Mouse (Mus musculus) forebrain, embryonic 16.5 days (tissue): ENCODE measurements around the gene Git2. TPM values are rescaled to one million over a fixed set of nuclear protein-coding genes. Genes with fewer than 3 reads are reported as not detected.

Experiments
- ATAC-seq: fragments of 200-750 bp; cut with Nextera tagmentation; 2 replicates; pipeline ENCODE4 v1.8.0; 2017; ENCODE audit warnings: mild to moderate bottlenecking, moderate library complexity
- H3K27ac ChIP-seq: fragments of 300-500 bp; sonication (generic); 2 replicates; pipeline ENCODE4 v1.5.1; 2014; ENCODE audit warnings: low read length, control low read depth
- H3K27me3 ChIP-seq: fragments of 300-500 bp; sonication (generic); replicated peaks from 2 replicates; pipeline ENCODE4 v1.6.1; 2014; ENCODE audit warnings: low read length; ENCODE audit not compliant: control insufficient read depth, insufficient read depth
- H3K36me3 ChIP-seq: fragments of 300-500 bp; sonication (generic); 2 replicates; pipeline ENCODE4 v1.6.1; 2014; ENCODE audit not compliant: control insufficient read depth, insufficient read depth
- H3K4me1 ChIP-seq: fragments of 300-500 bp; sonication (generic); replicated peaks from 2 replicates; pipeline ENCODE4 v1.6.1; 2014; ENCODE audit warnings: low read length; ENCODE audit not compliant: control insufficient read depth, insufficient read depth
- H3K4me2 ChIP-seq: fragments of 300-500 bp; sonication (generic); 2 replicates; pipeline ENCODE4 v1.6.1; 2014; ENCODE audit warnings: mild to moderate bottlenecking, low read length, control low read depth
- H3K4me3 ChIP-seq: fragments of 300-500 bp; sonication (generic); replicated peaks from 2 replicates; pipeline ENCODE4 v1.5.1; 2014; ENCODE audit warnings: mild to moderate bottlenecking, low read length, control low read depth
- H3K9ac ChIP-seq: fragments of 300-500 bp; sonication (generic); replicated peaks from 2 replicates; pipeline ENCODE4 v1.6.1; 2014; ENCODE audit warnings: low read depth, low read length, control low read depth
- H3K9me3 ChIP-seq: fragments of 300-500 bp; sonication (generic); 2 replicates; pipeline ENCODE4 v1.6.1; 2016; ENCODE audit warnings: low read length; ENCODE audit not compliant: control insufficient read depth
- WGBS: fragments of 180-500 bp; shearing (Covaris S2); extraction: QIAGEN DNeasy Blood & Tissue Kit; methylation state at CpG from one replicate; pipeline ENCODE4 v1.1.7; 2014; 5-methylcytosine and 5-hydroxymethylcytosine counted together
- polyA plus RNA-seq: library from polyadenylated mRNA; unstranded; fragments of >200 nt; fragmentation: Nextera tagmentation; extraction: Ambion mirVana; gene quantifications from 2 replicates; pipeline ENCODE4 v1.2.1, GENCODE M21; 2015

The Git2 gene
- polyA plus RNA-seq, 1 experiment from 2014 or later: 58.5 TPM

- H3K36me3 ChIP-seq: no peaks in the 10 kb centered on the region
- H3K4me3 ChIP-seq: peak overlapping the region; percentile 98
- peak overlapping the region; percentile 87 for H3K4me2 ChIP-seq
- H3K4me1 ChIP-seq: peaks cover 35% of the 10 kb centered on the region
- H3K27me3 ChIP-seq: no peaks in the 10 kb centered on the region
- H3K9me3 ChIP-seq: no peaks in the 10 kb centered on the region
- H3K9ac ChIP-seq: peak overlapping the region; percentile 94
- H3K27ac ChIP-seq: peak overlapping the region; percentile 75
- peak; percentile 43 for ATAC-seq
- WGBS: 2% methylated on average over 48 of the region's 57 CpGs
Measured at GRCm38 (mm10) chr5:114772456-114773203, 2.7 kb downstream of the Git2 start.

DNA sequence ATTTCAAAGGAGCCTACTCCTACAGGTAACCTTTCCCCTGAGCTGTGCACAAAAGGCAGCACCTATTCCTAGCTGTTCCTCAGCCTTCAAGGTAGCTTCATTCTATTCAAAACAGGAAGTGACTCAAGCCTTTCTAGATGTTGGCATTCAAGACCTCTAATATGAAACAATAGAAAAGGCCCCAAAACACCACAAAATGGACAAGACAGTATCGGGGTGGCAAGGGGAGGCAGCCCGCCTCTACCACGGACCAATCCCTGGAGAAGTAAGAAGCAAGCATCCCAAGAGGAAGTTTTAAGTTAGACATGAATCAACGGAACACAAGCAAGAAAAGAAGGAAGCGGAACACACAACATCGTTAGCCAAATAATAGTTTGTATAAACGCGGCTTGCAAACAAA, 3.5 kb downstream of the Git2 start:
- no peaks in the 10 kb centered on the region for H3K27me3 ChIP-seq
- ATAC-seq: no peak
- peak overlapping the region; percentile 98 for H3K4me3 ChIP-seq
- H3K36me3 ChIP-seq: no peaks in the 10 kb centered on the region
- no peaks in the 10 kb centered on the region for H3K9me3 ChIP-seq
- peaks cover 31% of the 10 kb centered on the region for H3K4me1 ChIP-seq
- peak overlapping the region; percentile 87 for H3K4me2 ChIP-seq
- WGBS: 47% methylated on average over 8 of the region's 8 CpGs
- no peak overlapping the region for H3K9ac ChIP-seq
- no peak overlapping the region for H3K27ac ChIP-seq

DNA sequence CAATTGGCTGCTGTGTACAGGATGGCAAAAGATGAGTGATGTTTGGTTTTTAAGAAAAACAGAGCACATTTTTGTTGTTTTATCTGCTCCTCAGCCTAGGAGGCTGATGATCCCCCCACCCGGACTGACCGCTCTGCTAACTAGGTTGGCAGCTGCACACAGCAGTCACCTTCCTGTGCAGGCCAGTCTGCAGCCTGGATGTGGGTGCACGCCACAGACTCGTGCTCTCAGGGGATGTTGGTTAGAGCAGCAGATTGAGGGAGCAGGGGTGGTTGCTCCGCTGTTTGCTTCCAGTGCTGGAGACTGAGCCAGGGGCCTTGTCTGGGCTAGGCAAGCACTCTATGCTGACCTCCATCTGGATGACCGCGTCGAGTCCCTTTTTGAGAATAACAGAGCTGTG, 5.5 kb downstream of the Git2 start:
- 91% methylated on average over 8 of the region's 8 CpGs for WGBS
- no peak for ATAC-seq
- H3K27me3 ChIP-seq: no peaks in the 10 kb centered on the region
- no peak overlapping the region for H3K4me3 ChIP-seq
- peaks cover 17% of the 10 kb centered on the region for H3K4me1 ChIP-seq
- H3K9me3 ChIP-seq: no peaks in the 10 kb centered on the region
- H3K36me3 ChIP-seq: 0 out of 2 replicates have a peak, but pooled peaks cover 2% of the 10 kb centered on the region
- H3K4me2 ChIP-seq: no peak overlapping the region
- H3K9ac ChIP-seq: no peak overlapping the region
- H3K27ac ChIP-seq: no peak overlapping the region

GRCm38 (mm10) chr5:114767185-114767584, 8.1 kb downstream of the Git2 start:
- no peak for ATAC-seq
- Histone ChIP-seq H3K9me3 (no peaks in the 10 kb centered on the region), H3K27ac (no peak overlapping the region), H3K4me1 (peaks cover 8% of the 10 kb centered on the region), H3K9ac (no peak overlapping the region), H3K4me2 (no peak overlapping the region), H3K36me3 (peaks cover 13% of the 10 kb centered on the region), H3K27me3 (no peaks in the 10 kb centered on the region), H3K4me3 (no peak overlapping the region)
- 75% methylated on average over 7 of the region's 7 CpGs for WGBS

- Histone ChIP-seq H3K27me3 (no peaks in the 10 kb centered on the region), H3K4me2 (no peak overlapping the region), H3K9me3 (no peaks in the 10 kb centered on the region), H3K9ac (no peak overlapping the region), H3K4me1 (peaks cover 4% of the 10 kb centered on the region), H3K36me3 (peaks cover 15% of the 10 kb centered on the region), H3K27ac (no peak overlapping the region), H3K4me3 (no peak overlapping the region)
- 93% methylated on average over 8 of the region's 8 CpGs for whole genome bisulfite sequencing
- ATAC-seq: no peak
Measured at GRCm38 (mm10) chr5:114766686-114767085, 8.6 kb downstream of the Git2 start.

- no peak overlapping the region for H3K4me3 ChIP-seq
- no peak for ATAC-seq
- peaks cover 15% of the 10 kb centered on the region for H3K36me3 ChIP-seq
- no peak overlapping the region for H3K9ac ChIP-seq
- WGBS: 86% methylated on average over 18 of the region's 18 CpGs
- H3K27me3 ChIP-seq: no peaks in the 10 kb centered on the region
- H3K9me3 ChIP-seq: no peaks in the 10 kb centered on the region
- H3K4me1 ChIP-seq: no peaks in the 10 kb centered on the region; the same call in 1 of the 2 replicates
- no peak overlapping the region for H3K27ac ChIP-seq
- H3K4me2 ChIP-seq: no peak overlapping the region
Measured at GRCm38 (mm10) chr5:114764812-114765735, 10.2 kb downstream of the Git2 start.

- H3K4me1 ChIP-seq: no peaks in the 10 kb centered on the region
- 93% methylated on average over 8 of the region's 8 CpGs for WGBS
- H3K27me3 ChIP-seq: no peaks in the 10 kb centered on the region
- H3K36me3 ChIP-seq: peaks cover 15% of the 10 kb centered on the region
- H3K4me3 ChIP-seq: no peak overlapping the region
- no peak for ATAC-seq
- H3K9ac ChIP-seq: no peak overlapping the region
- H3K27ac ChIP-seq: no peak overlapping the region
- H3K4me2 ChIP-seq: no peak overlapping the region
- no peaks in the 10 kb centered on the region for H3K9me3 ChIP-seq
Measured at GRCm38 (mm10) chr5:114761980-114762379, 13.3 kb downstream of the Git2 start.

DNA sequence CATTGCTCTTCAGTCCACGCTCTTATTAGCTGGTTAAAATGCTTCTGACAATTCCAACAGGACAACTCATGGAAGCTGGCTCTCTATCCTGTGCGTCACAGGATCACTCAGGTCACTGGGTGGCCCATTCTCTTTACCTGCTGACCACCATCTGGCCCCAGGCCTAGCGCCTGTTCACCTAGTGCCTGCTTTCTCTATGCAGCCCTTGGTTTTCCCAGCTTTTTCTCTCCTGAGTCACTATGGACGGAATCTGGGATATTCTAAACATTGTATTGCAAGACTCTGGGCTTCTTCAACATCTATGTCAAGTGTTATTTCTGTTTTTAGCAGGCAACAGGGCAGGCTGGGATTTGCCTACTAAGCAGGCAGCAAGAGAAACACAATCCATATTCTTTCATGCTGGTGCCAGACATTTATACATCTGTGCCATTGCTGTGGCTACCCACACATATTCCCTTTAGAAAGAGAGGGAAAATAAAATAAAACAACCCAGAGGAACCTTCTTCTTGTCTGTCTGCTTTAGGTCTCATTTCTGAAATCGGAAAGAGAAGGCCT, 15.7 kb downstream of the Git2 start:
- no peaks in the 10 kb centered on the region for H3K27me3 ChIP-seq
- no peaks in the 10 kb centered on the region for H3K4me1 ChIP-seq
- H3K36me3 ChIP-seq: peaks cover 13% of the 10 kb centered on the region
- H3K9ac ChIP-seq: no peak overlapping the region
- no peak overlapping the region for H3K27ac ChIP-seq
- WGBS: 92% methylated on average over 5 of the region's 5 CpGs
- ATAC-seq: no peak
- H3K4me2 ChIP-seq: no peak overlapping the region
- no peaks in the 10 kb centered on the region for H3K9me3 ChIP-seq
- H3K4me3 ChIP-seq: no peak overlapping the region

GRCm38 (mm10) chr5:114753384-114753783, 21.9 kb downstream of the Git2 start:
- H3K4me3 ChIP-seq: no peak overlapping the region
- no peak overlapping the region for H3K27ac ChIP-seq
- H3K9ac ChIP-seq: no peak overlapping the region
- H3K36me3 ChIP-seq: no peaks in the 10 kb centered on the region
- peak; percentile 72 for ATAC-seq
- H3K27me3 ChIP-seq: no peaks in the 10 kb centered on the region
- H3K4me1 ChIP-seq: no peaks in the 10 kb centered on the region
- WGBS: 75% methylated on average over 12 of the region's 12 CpGs
- H3K9me3 ChIP-seq: no peaks in the 10 kb centered on the region
- no peak overlapping the region for H3K4me2 ChIP-seq
